Mouse (Mus musculus) MEL (cell line): ENCODE measurements around the gene Atrn. TPM values are rescaled to one million over a fixed set of nuclear protein-coding genes. Genes with fewer than 3 reads are reported as not detected.

Source experiments
- DNase-seq: peaks from one replicate; pipeline ENCODE4 v3.0.0; 2011; ENCODE audit warnings: low read depth, low spot score
- H3K27ac ChIP-seq: 2 replicates; pipeline ENCODE4 v1.5.1; 2012; ENCODE audit warnings: low read depth, mild to moderate bottlenecking, control low read depth, low read length, moderate library complexity; ENCODE audit not compliant: control insufficient read depth
- H3K27me3 ChIP-seq, 2 experiments: fragments of 150-350 bp in 1 of 2; sonication (generic) in 1 of 2; 2 replicates each; pipeline ENCODE4 v1.6.1; 2012; ENCODE audit warnings: low read length in 2 of 2, mild to moderate bottlenecking in 2 of 2, improper control_type of control experiment in 1 of 2, moderate library complexity in 1 of 2; ENCODE audit not compliant: insufficient read depth in 2 of 2, control insufficient read depth in 1 of 2
- H3K36me3 ChIP-seq, 2 experiments: 2 replicates each; pipeline ENCODE4 v1.6.1; 2012 to 2014; ENCODE audit warnings: low read length in 2 of 2, improper control_type of control experiment in 1 of 2, inconsistent platforms in 1 of 2, mild to moderate bottlenecking in 1 of 2; ENCODE audit not compliant: insufficient read depth in 2 of 2, control insufficient read depth in 1 of 2
- H3K4me1 ChIP-seq, 2 experiments: fragments of 150-350 bp in 1 of 2; sonication (generic) in 1 of 2; 2 replicates each; pipeline ENCODE4 v1.6.1; 2012; ENCODE audit warnings: low read length in 2 of 2, improper control_type of control experiment in 1 of 2, mild to moderate bottlenecking in 1 of 2; ENCODE audit not compliant: insufficient read depth in 2 of 2, control insufficient read depth in 1 of 2
- H3K4me3 ChIP-seq, 2 experiments: fragments of 150-350 bp in 1 of 2; sonication (generic) in 1 of 2; 2 replicates each; pipeline ENCODE4 v1.5.1; 2012; ENCODE audit warnings: low read depth in 2 of 2, low read length in 2 of 2, mild to moderate bottlenecking in 2 of 2, moderate library complexity in 2 of 2, control low read depth in 1 of 2, improper control_type of control experiment in 1 of 2; ENCODE audit not compliant: control insufficient read depth in 1 of 2, insufficient read depth in 1 of 2
- H3K79me2 ChIP-seq: 2 replicates; pipeline ENCODE4 v1.6.1; 2012; ENCODE audit warnings: mild to moderate bottlenecking, low read length, moderate library complexity; ENCODE audit not compliant: control insufficient read depth, poor library complexity, insufficient read depth
- H3K9ac ChIP-seq: 2 replicates; pipeline ENCODE4 v1.6.1; 2012; ENCODE audit warnings: low read depth, mild to moderate bottlenecking, control low read depth, low read length, moderate library complexity; ENCODE audit not compliant: control insufficient read depth, poor library complexity, severe bottlenecking
- H3K9me3 ChIP-seq: fragments of 150-350 bp; sonication (generic); replicated peaks from 2 replicates; pipeline ENCODE4 v1.6.1; 2012; ENCODE audit warnings: mild to moderate bottlenecking, low read length, improper control_type of control experiment, moderate library complexity; ENCODE audit not compliant: insufficient read depth
- BHLHE40 ChIP-seq: IDR thresholded peaks from 2 replicates; pipeline ENCODE4 v1.6.1; 2012; ENCODE audit warnings: low read depth, mild to moderate bottlenecking, inconsistent platforms, low read length, improper control_type of control experiment, borderline replicate concordance
- CHD2 ChIP-seq: IDR thresholded peaks from 2 replicates; pipeline ENCODE4 v1.6.1; 2011; ENCODE audit warnings: low read length, improper control_type of control experiment
- EP300 ChIP-seq, 2 experiments: IDR thresholded peaks; 2 replicates each; pipeline ENCODE4 v1.6.1; 2011; ENCODE audit warnings: improper control_type of control experiment in 2 of 2, low read length in 2 of 2, low read depth in 1 of 2, mild to moderate bottlenecking in 1 of 2
- ETS1 ChIP-seq: IDR thresholded peaks from 2 replicates; pipeline ENCODE4 v1.6.1; 2012; ENCODE audit warnings: low read depth, mild to moderate bottlenecking, inconsistent platforms, low read length, improper control_type of control experiment, moderate library complexity
- GATA1 ChIP-seq: IDR thresholded peaks from 2 replicates; pipeline ENCODE4 v1.6.1; 2011; ENCODE audit warnings: low read depth, low read length, improper control_type of control experiment
- HCFC1 ChIP-seq: IDR thresholded peaks from 2 replicates; pipeline ENCODE4 v1.6.1; 2012; ENCODE audit warnings: low read depth, mild to moderate bottlenecking, inconsistent platforms, low read length, improper control_type of control experiment, moderate library complexity
- MAX ChIP-seq: IDR thresholded peaks from 2 replicates; pipeline ENCODE4 v1.6.1; 2011; ENCODE audit warnings: low read length, improper control_type of control experiment
- MAZ ChIP-seq: IDR thresholded peaks from 2 replicates; pipeline ENCODE4 v1.6.1; 2012; ENCODE audit warnings: low read depth, mild to moderate bottlenecking, inconsistent platforms, low read length, improper control_type of control experiment
- MYB ChIP-seq: IDR thresholded peaks from 2 replicates; pipeline ENCODE4 v1.6.1; 2011; ENCODE audit warnings: mild to moderate bottlenecking, low read depth, low read length, improper control_type of control experiment
- NELFE ChIP-seq: IDR thresholded peaks from 2 replicates; pipeline ENCODE4 v1.6.1; 2011; ENCODE audit warnings: low read depth, low read length, improper control_type of control experiment
- NRF1 ChIP-seq: IDR thresholded peaks from 2 replicates; pipeline ENCODE4 v1.6.1; 2014; ENCODE audit warnings: low read depth, mild to moderate bottlenecking, inconsistent platforms, low read length, improper control_type of control experiment, moderate library complexity; ENCODE audit not compliant: poor library complexity, insufficient read depth, severe bottlenecking
- RCOR1 ChIP-seq: IDR thresholded peaks from 2 replicates; pipeline ENCODE4 v1.6.1; 2012; ENCODE audit warnings: low read depth, mild to moderate bottlenecking, inconsistent platforms, low read length, improper control_type of control experiment
- TCF12 ChIP-seq: IDR thresholded peaks from 2 replicates; pipeline ENCODE4 v1.6.1; 2014; ENCODE audit warnings: low read depth, mild to moderate bottlenecking, inconsistent platforms, low read length, improper control_type of control experiment, moderate library complexity
- USF1 ChIP-seq: IDR thresholded peaks from 2 replicates; pipeline ENCODE4 v1.6.1; 2014; ENCODE audit warnings: low read depth, mild to moderate bottlenecking, inconsistent platforms, low read length, improper control_type of control experiment, moderate library complexity
- ZNF384 ChIP-seq: IDR thresholded peaks from 2 replicates; pipeline ENCODE4 v1.6.1; 2012; ENCODE audit warnings: low read depth, mild to moderate bottlenecking, inconsistent platforms, low read length, improper control_type of control experiment
- polyA plus RNA-seq, 2 experiments: library from polyadenylated mRNA; stranded (reverse) in 1 of 2; unstranded in 1 of 2; fragments of >175 nt in 1 of 2; fragments of >200 nt in 1 of 2; gene quantifications; 2 replicates each; pipeline versions ENCODE4 v1.2.1 to v1.2.4; 2012; ENCODE audit warnings: low replicate concordance in 2 of 2, low read depth in 1 of 2; ENCODE audit not compliant: insufficient read length in 2 of 2, insufficient read depth in 1 of 2, missing spikeins in 1 of 2
- total RNA-seq: library from RNA; depleted of rRNA; stranded (reverse); fragments of 300-350 nt; gene quantifications from 2 replicates; pipeline ENCODE4 v1.2.3, GENCODE M21; 2012

Atrn gene
- total and polyA plus RNA-seq, 3 experiments, result 6.3 to 28.2 (median 9.2) TPM

GRCm38 (mm10) chr2:130978058-130978847, 72.0 kb downstream of the Atrn start:
- H3K79me2 ChIP-seq, result no peaks in the 10 kb centered on the region
- no peak for TF ChIP-seq MAZ
- TF ChIP-seq BHLHE40, result peak; percentile 98
- TF ChIP-seq EP300 (IDR thresholded peaks at IDR 0.05; ENCODE audit: low read depth in 1 of 2, low read length in 2 of 2), result peak; percentile 57 to 65
- peak; percentile 38; the same call in 1 of the 2 replicates for TF ChIP-seq RCOR1
- peak; percentile 73 for TF ChIP-seq GATA1
- no peak for TF ChIP-seq HCFC1
- TF ChIP-seq MAX, result peak; percentile 71; the same call in 1 of the 2 replicates
- peak; percentile 79 for TF ChIP-seq USF1
- peak; percentile 55; the same call in 1 of the 2 replicates for TF ChIP-seq TCF12
- peak; percentile 48 for TF ChIP-seq ETS1
- TF ChIP-seq MYB, result no peak
- TF ChIP-seq NRF1, result no peak
- TF ChIP-seq CHD2, result no peak
- TF ChIP-seq, all 39 proteins: peak for 8
- Histone ChIP-seq H3K9ac (0 out of 2 replicates have a peak overlapping the region, but pooled peaks have one; percentile 13), H3K4me1 (peaks cover 28 to 32% of the 10 kb centered on the region in 2 experiments), H3K36me3 (peaks cover 0 to 52% of the 10 kb centered on the region in 2 experiments; a peak in 3 of 4 replicates), H3K27me3 (no peaks in the 10 kb centered on the region), H3K27ac (peak overlapping the region; percentile 67), H3K4me3 (no peak overlapping the region), H3K9me3 (no peaks in the 10 kb centered on the region)
- peak; percentile 40 for DNase-seq

- no peak overlapping the region; the same call in 1 of the 2 replicates for H3K27ac ChIP-seq
- H3K4me1 ChIP-seq, result peaks cover 28 to 30% of the 10 kb centered on the region in 2 experiments
- H3K9me3 ChIP-seq, result no peaks in the 10 kb centered on the region
- H3K27me3 ChIP-seq, result no peaks in the 10 kb centered on the region
- peaks cover 0 to 47% of the 10 kb centered on the region in 2 experiments; a peak in 3 of 4 replicates for H3K36me3 ChIP-seq
- H3K9ac ChIP-seq, result no peak overlapping the region
- no peak overlapping the region for H3K4me3 ChIP-seq
- TF ChIP-seq NELFE (no peak), EP300 (IDR thresholded peaks at IDR 0.05; ENCODE audit: low read depth in 1 of 2, low read length in 2 of 2) (peak in 1 of 2 experiments; percentile 53; a peak in 1 of 4 replicates), ZNF384 (peak; percentile 40; the same call in 1 of the 2 replicates), GATA1 (peak; percentile 58)
- no peak for DNase-seq
- H3K79me2 ChIP-seq, result no peaks in the 10 kb centered on the region
Observed at GRCm38 (mm10) chr2:130979138-130979537, 72.8 kb downstream of the Atrn start.
